Mouse (Mus musculus) forebrain, embryonic 12.5 days (tissue): ENCODE results near the gene Gcsam. TPM values are rescaled to one million over a fixed set of nuclear protein-coding genes. Genes with fewer than 3 reads are reported as not detected.

Experiments used
- ATAC-seq: fragments of 200-750 bp; cut with Nextera tagmentation; 2 replicates; pipeline ENCODE4 v1.8.0; 2017; ENCODE audit warnings: moderate TSS enrichment; ENCODE audit not compliant: low FRiP score
- H3K27ac ChIP-seq: fragments of 300-500 bp; sonication (generic); 2 replicates; pipeline ENCODE4 v1.5.1; 2016; ENCODE audit warnings: mild to moderate bottlenecking
- H3K27me3 ChIP-seq: fragments of 300-500 bp; sonication (generic); 2 replicates; pipeline ENCODE4 v1.6.1; 2016; ENCODE audit warnings: mild to moderate bottlenecking
- H3K36me3 ChIP-seq: fragments of 300-500 bp; sonication (generic); replicated peaks from 2 replicates; pipeline ENCODE4 v1.6.1; 2016; ENCODE audit warnings: mild to moderate bottlenecking
- H3K4me1 ChIP-seq: fragments of 300-500 bp; sonication (generic); 2 replicates; pipeline ENCODE4 v1.6.1; 2016
- H3K4me2 ChIP-seq: fragments of 300-500 bp; sonication (generic); 2 replicates; pipeline ENCODE4 v1.6.1; 2016; ENCODE audit warnings: mild to moderate bottlenecking, moderate library complexity
- H3K4me3 ChIP-seq: fragments of 300-500 bp; sonication (generic); replicated peaks from 2 replicates; pipeline ENCODE4 v1.5.1; 2016; ENCODE audit warnings: mild to moderate bottlenecking
- H3K9ac ChIP-seq: fragments of 300-500 bp; sonication (generic); 2 replicates; pipeline ENCODE4 v1.6.1; 2016; ENCODE audit warnings: mild to moderate bottlenecking
- H3K9me3 ChIP-seq: fragments of 300-500 bp; sonication (generic); 2 replicates; pipeline ENCODE4 v1.6.1; 2016
- WGBS: fragments of 180-500 bp; shearing (Covaris S2); methylation state at CpG from one replicate; pipeline ENCODE4 v1.1.7; 2016; 5-methylcytosine and 5-hydroxymethylcytosine counted together
- polyA plus RNA-seq: library from polyadenylated mRNA; unstranded; fragments of >200 nt; fragmentation: Nextera tagmentation; extraction: Ambion mirVana; gene quantifications from 2 replicates; pipeline ENCODE4 v1.2.1, GENCODE M21; 2016

Gcsam gene
- polyA plus RNA-seq, 1 experiment from 2014 or later, result not detected

DNA sequence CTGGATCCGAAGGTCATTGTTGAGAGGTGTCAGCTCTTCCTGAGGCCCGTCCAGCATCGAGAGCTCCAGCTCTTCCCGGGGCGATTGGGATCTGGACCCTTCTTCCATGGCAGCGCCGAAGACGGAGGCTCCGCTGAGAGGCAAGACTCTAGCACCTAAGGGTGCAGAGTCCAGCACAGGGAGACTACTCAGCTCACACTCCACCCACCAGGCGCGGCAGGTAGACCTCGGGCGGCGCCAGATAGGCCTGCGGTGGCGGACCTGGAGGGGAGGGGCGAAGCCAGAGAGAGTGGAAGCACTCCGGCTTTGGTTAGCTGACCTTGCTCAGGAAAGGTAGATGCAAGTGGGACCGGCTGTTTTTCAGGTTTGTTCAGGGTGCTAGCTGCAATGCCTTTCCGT, 43.8 kb downstream of the Gcsam start, which contains the start of gene BC016579:
Gene BC016579 (minus strand): TSS at position 135 of the 399 bp plus-strand sequence.
- no peak for ATAC-seq
- no peak within 1 kb of the TSS for H3K9ac ChIP-seq
- no peaks in the 10 kb centered on the region for H3K36me3 ChIP-seq
- H3K9me3 ChIP-seq, result no peaks in the 10 kb centered on the region
- WGBS, result 5% methylated on average over 20 of the region's 20 CpGs
- H3K4me1 ChIP-seq, result peaks cover 8% of the 10 kb centered on the region
- H3K4me3 ChIP-seq, result peak within 1 kb of the TSS; percentile 26
- peaks cover 20% of the 10 kb centered on the region for H3K27me3 ChIP-seq
- H3K27ac ChIP-seq, result no peak within 1 kb of the TSS
- H3K4me2 ChIP-seq, result peak within 1 kb of the TSS; percentile 53

GRCm38 (mm10) chr16:45654465-45654864, 44.3 kb downstream of the Gcsam start:
- peaks cover 20% of the 10 kb centered on the region for H3K27me3 ChIP-seq
- 59% methylated on average over 9 of the region's 9 CpGs for WGBS
- H3K27ac ChIP-seq, result no peak overlapping the region
- no peak overlapping the region for H3K4me3 ChIP-seq
- no peak overlapping the region for H3K9ac ChIP-seq
- H3K9me3 ChIP-seq, result no peaks in the 10 kb centered on the region
- H3K4me1 ChIP-seq, result peaks cover 8% of the 10 kb centered on the region
- no peaks in the 10 kb centered on the region for H3K36me3 ChIP-seq
- no peak for ATAC-seq
- no peak overlapping the region; the same call in 1 of the 2 replicates for H3K4me2 ChIP-seq

DNA sequence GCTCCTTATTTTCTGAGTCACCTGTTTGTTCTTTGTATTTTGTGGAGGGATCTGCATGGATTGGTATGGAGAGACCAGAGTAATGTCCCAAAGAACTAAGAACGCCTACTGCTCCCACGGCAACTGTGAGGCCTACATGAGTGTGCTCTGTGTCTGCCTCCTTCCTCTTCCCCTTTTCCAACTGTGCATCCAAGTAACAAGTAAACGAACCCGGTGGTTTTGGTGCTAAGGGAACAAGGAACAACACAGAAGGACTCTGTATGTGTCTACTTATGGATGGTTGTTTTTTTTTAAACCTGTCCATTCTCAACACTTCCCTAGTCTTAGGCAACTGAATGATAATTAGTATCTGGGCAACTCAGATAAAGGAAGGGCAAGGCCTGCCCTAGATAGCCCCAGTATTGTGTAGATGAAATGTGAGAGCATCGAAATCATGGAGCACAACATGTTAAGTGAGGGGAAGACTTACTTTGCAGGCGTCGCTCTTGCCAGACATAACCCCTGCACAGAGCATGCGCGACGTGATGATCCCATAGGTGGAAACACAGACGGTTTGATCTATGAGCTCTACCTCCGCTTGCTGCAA, 47.5 kb downstream of the Gcsam start:
- WGBS, result 93% methylated on average over 12 of the region's 12 CpGs
- Histone ChIP-seq H3K4me1 (peaks cover 8% of the 10 kb centered on the region), H3K9me3 (no peaks in the 10 kb centered on the region), H3K4me2 (no peak overlapping the region), H3K36me3 (no peaks in the 10 kb centered on the region), H3K4me3 (no peak overlapping the region), H3K27ac (no peak overlapping the region), H3K27me3 (peaks cover 20% of the 10 kb centered on the region), H3K9ac (no peak overlapping the region)
- no peak for ATAC-seq

GRCm38 (mm10) chr16:45658248-45658647, 48.1 kb downstream of the Gcsam start:
- no peak for ATAC-seq
- no peak overlapping the region for H3K4me3 ChIP-seq
- H3K4me2 ChIP-seq, result no peak overlapping the region
- no peaks in the 10 kb centered on the region for H3K9me3 ChIP-seq
- WGBS, result 88% methylated on average over 1 of the region's 1 CpGs
- H3K36me3 ChIP-seq, result no peaks in the 10 kb centered on the region
- peaks cover 8% of the 10 kb centered on the region for H3K4me1 ChIP-seq
- no peak overlapping the region for H3K27ac ChIP-seq
- no peak overlapping the region for H3K9ac ChIP-seq
- H3K27me3 ChIP-seq, result peaks cover 15% of the 10 kb centered on the region

DNA sequence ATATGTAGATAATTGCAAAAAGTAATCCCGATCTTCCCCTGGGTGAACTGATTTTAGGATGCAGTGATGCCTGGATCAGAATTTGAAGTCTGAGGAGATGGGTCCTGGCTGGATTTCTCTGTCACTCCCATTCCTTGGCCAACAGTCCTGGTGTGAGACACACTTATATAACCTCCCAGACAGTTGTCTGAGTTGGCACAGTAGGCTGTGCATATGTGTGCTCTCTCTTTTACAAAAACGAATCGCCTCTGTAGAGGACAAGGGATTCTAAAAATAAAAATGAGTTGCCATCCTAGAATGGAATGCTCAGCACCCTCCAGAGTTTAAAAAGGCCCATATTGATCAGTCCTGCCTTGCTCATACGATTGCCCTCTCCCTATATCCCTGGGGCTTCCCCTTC, 49.4 kb downstream of the Gcsam start:
- Histone ChIP-seq H3K27ac (no peak overlapping the region), H3K9me3 (no peaks in the 10 kb centered on the region), H3K27me3 (peaks cover 4% of the 10 kb centered on the region; the same call in 1 of the 2 replicates), H3K4me3 (no peak overlapping the region), H3K9ac (no peak overlapping the region), H3K36me3 (no peaks in the 10 kb centered on the region), H3K4me2 (no peak overlapping the region), H3K4me1 (no peaks in the 10 kb centered on the region)
- ATAC-seq, result no peak
- WGBS, result 90% methylated on average over 4 of the region's 4 CpGs

DNA sequence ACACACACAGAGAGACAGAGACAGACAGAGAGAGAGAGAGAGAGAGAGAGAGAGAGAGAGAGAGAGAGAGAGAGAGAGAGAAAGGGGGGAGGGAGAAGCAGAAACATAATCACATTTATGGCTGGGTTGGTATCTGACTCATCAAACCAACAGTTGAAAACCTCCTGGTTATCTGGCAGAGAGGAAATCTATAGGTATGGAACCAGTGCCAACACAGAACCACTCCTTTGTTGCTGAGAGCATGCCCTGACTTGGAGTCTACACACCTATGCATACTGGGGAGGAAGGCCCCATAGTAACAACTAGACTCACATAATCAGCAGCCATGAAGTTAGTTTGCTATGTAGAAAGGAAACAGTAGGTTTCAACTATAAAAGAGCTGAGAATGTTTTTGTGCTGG, 52.2 kb downstream of the Gcsam start:
- H3K4me1 ChIP-seq, result no peaks in the 10 kb centered on the region
- H3K9ac ChIP-seq, result no peak overlapping the region
- no peaks in the 10 kb centered on the region for H3K27me3 ChIP-seq
- no peak overlapping the region for H3K27ac ChIP-seq
- no peaks in the 10 kb centered on the region for H3K9me3 ChIP-seq
- H3K4me3 ChIP-seq, result no peak overlapping the region
- no peak overlapping the region for H3K4me2 ChIP-seq
- H3K36me3 ChIP-seq, result no peaks in the 10 kb centered on the region
- ATAC-seq, result no peak

- H3K9ac ChIP-seq, result no peak overlapping the region
- no peaks in the 10 kb centered on the region for H3K9me3 ChIP-seq
- H3K4me2 ChIP-seq, result no peak overlapping the region
- H3K36me3 ChIP-seq, result no peaks in the 10 kb centered on the region
- no peak overlapping the region for H3K4me3 ChIP-seq
- no peaks in the 10 kb centered on the region for H3K4me1 ChIP-seq
- no peak for ATAC-seq
- H3K27me3 ChIP-seq, result no peaks in the 10 kb centered on the region
- 78% methylated on average over 2 of the region's 2 CpGs for WGBS
- H3K27ac ChIP-seq, result no peak overlapping the region
Observed at GRCm38 (mm10) chr16:45666136-45666535, 56.0 kb downstream of the Gcsam start.

DNA sequence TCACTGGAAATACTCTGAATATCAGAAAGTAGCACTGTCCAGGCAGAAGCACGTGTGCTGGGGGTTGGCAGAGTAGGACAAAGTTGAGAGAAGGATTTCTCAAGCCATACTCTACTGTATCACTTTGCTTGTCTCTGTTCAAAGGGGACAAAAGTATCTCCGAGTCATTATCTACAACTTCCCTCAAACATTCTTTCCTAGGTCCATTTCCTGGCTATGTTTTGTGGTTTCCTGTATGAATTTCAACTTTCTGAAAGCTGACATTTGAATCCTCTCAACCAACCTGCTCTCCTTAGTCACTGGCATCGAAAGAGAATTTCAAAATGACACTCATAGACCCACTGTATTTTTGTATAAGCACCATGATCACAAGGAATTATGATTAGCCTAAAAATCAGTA, 58.0 kb downstream of the Gcsam start:
- H3K9ac ChIP-seq, result no peak overlapping the region
- 75% methylated on average over 3 of the region's 3 CpGs for WGBS
- H3K9me3 ChIP-seq, result no peaks in the 10 kb centered on the region
- no peak overlapping the region for H3K4me3 ChIP-seq
- H3K27me3 ChIP-seq, result no peaks in the 10 kb centered on the region
- H3K36me3 ChIP-seq, result no peaks in the 10 kb centered on the region
- no peaks in the 10 kb centered on the region for H3K4me1 ChIP-seq
- no peak overlapping the region for H3K27ac ChIP-seq
- H3K4me2 ChIP-seq, result no peak overlapping the region
- no peak for ATAC-seq

- Histone ChIP-seq H3K9me3 (no peaks in the 10 kb centered on the region), H3K36me3 (no peaks in the 10 kb centered on the region), H3K4me1 (no peaks in the 10 kb centered on the region), H3K27ac (no peak overlapping the region), H3K27me3 (no peaks in the 10 kb centered on the region), H3K4me3 (no peak overlapping the region), H3K4me2 (no peak overlapping the region), H3K9ac (no peak overlapping the region)
- ATAC-seq, result no peak
- 83% methylated on average over 4 of the region's 4 CpGs for WGBS
Observed at GRCm38 (mm10) chr16:45670005-45670404, 59.8 kb downstream of the Gcsam start.

Other genes with a start within 250 kb of the Gcsam start
- gene Cd200, start 201.3 kb upstream of the Gcsam start, polyA plus RNA-seq, result 58.9 and 62.0 TPM in 2 replicates
- not detected in 2 replicates for gene Gm609, start 117.4 kb upstream of the Gcsam start, polyA plus RNA-seq
- not detected in 2 replicates for gene Gm17783, start 78.3 kb upstream of the Gcsam start, polyA plus RNA-seq
- not detected in 2 replicates for gene Slc9c1, start 75.1 kb upstream of the Gcsam start, polyA plus RNA-seq
- 0.11 and 0.18 TPM in 2 replicates for gene BC016579, start 43.7 kb downstream of the Gcsam start, polyA plus RNA-seq
- 0.23 and 0.32 TPM in 2 replicates for gene Tmprss7, start 83.3 kb downstream of the Gcsam start, polyA plus RNA-seq
- gene Tagln3, start 114.2 kb downstream of the Gcsam start, polyA plus RNA-seq, result 319 and 330 TPM in 2 replicates
- 41.9 and 44.9 TPM in 2 replicates for gene Abhd10, start 132.6 kb downstream of the Gcsam start, polyA plus RNA-seq